Mouse (Mus musculus) brain, embryonic 14.5 days (tissue): ENCODE measurements around the gene Scgb2b19. TPM values are rescaled to one million over a fixed set of nuclear protein-coding genes. Genes with fewer than 3 reads are reported as not detected.
"Not testable (repeated sequence)": the region's sequence is repeated elsewhere in the genome, so short reads cannot be mapped to it uniquely, and the experiment has no call there.

Source experiments
- DNase-seq: peaks from one replicate; pipeline ENCODE4 v3.0.0-alpha.2; 2011; ENCODE audit warnings: low read depth
- polyA plus RNA-seq: library from polyadenylated mRNA; depleted of rRNA; stranded (reverse); fragments of >200 nt; gene quantifications from 2 replicates; pipeline ENCODE4 v1.2.3, GENCODE M21; 2012; rRNA removed

The Scgb2b19 gene
- not detected in 2 replicates for polyA plus RNA-seq

DNA sequence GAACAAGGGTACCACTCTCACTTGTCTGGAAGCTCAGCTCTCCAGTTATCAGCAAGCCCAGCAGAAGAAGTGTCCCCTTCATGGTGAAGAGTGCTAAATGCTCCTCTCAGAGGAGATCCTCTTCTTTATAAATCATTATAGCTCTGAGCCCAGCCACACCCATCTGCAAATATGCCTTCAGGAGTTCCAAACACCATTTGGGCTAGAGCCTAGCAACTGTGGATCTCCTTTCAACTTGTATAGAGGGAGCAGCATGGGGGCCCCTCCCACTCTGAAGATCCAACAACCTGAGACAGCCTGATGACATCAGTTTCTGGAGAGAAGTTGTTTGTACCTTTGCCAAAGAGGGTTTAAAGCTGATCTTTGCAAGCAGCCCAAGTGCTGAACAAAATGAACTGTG is at the start of gene Scgb2b19:
TSS of gene Scgb2b19 (minus strand) at position 101 of the 400 bp plus-strand sequence.
- not testable (repeated sequence) for DNase-seq

GRCm38 (mm10) chr7:33286991-33287390 is 6.9 kb upstream of the Scgb2b19 start, which contains the start of gene Scgb1b19:
Gene Scgb1b19, plus strand, starts transcription at chr7:33287291.
- DNase-seq: not testable (repeated sequence)

Other genes starting within 250 kb of the Scgb2b19 start
- gene Scgb2b17, start 223.8 kb downstream of the Scgb2b19 start, polyA plus RNA-seq: not detected in 2 replicates
- not detected in 2 replicates for gene Scgb1b17, start 216.9 kb downstream of the Scgb2b19 start, polyA plus RNA-seq
- gene Scgb2b18, start 106.5 kb downstream of the Scgb2b19 start, polyA plus RNA-seq: not detected in 2 replicates
- gene Scgb1b18, start 94.8 kb downstream of the Scgb2b19 start, polyA plus RNA-seq: not detected in 2 replicates
- not detected in 2 replicates for gene Scgb1b19, start 7.0 kb upstream of the Scgb2b19 start, polyA plus RNA-seq
- not detected in 2 replicates for gene Scgb2b20, start 86.0 kb upstream of the Scgb2b19 start, polyA plus RNA-seq
- not detected in 2 replicates for gene Scgb1b20, start 92.9 kb upstream of the Scgb2b19 start, polyA plus RNA-seq
- not detected in 2 replicates for gene Scgb2b21, start 240.1 kb upstream of the Scgb2b19 start, polyA plus RNA-seq